Mouse (Mus musculus) intestine, postnatal 0 days (tissue): ENCODE measurements around the gene Pced1b. TPM values are rescaled to one million over a fixed set of nuclear protein-coding genes. Genes with fewer than 3 reads are reported as not detected.

Source experiments
- ATAC-seq: fragments of 200-750 bp; cut with Nextera tagmentation; 2 replicates; pipeline ENCODE4 v1.8.0; 2017; ENCODE audit warnings: mild to moderate bottlenecking, moderate TSS enrichment, moderate library complexity
- H3K27ac ChIP-seq: fragments of 300-500 bp; sonication (generic); 2 replicates; pipeline ENCODE4 v1.5.1; 2014; ENCODE audit warnings: mild to moderate bottlenecking, low read depth, low read length, moderate library complexity
- H3K27me3 ChIP-seq: fragments of 300-500 bp; sonication (generic); replicated peaks from 2 replicates; pipeline ENCODE4 v1.6.1; 2014; ENCODE audit warnings: low read length, mixed read lengths; ENCODE audit not compliant: control insufficient read depth, insufficient read depth
- H3K36me3 ChIP-seq: fragments of 300-500 bp; sonication (generic); 2 replicates; pipeline ENCODE4 v1.6.1; 2014; ENCODE audit warnings: mild to moderate bottlenecking, moderate library complexity; ENCODE audit not compliant: control insufficient read depth, insufficient read depth
- H3K4me1 ChIP-seq: fragments of 300-500 bp; sonication (generic); replicated peaks from 2 replicates; pipeline ENCODE4 v1.6.1; 2014; ENCODE audit warnings: antibody characterized with exemption, low read length, mixed read lengths; ENCODE audit not compliant: control insufficient read depth, insufficient read depth
- H3K4me2 ChIP-seq: fragments of 300-500 bp; sonication (generic); replicated peaks from 2 replicates; pipeline ENCODE4 v1.6.1; 2014; ENCODE audit warnings: low read depth, mild to moderate bottlenecking, moderate library complexity
- H3K4me3 ChIP-seq: fragments of 300-500 bp; sonication (generic); 2 replicates; pipeline ENCODE4 v1.5.1; 2014; ENCODE audit warnings: low read depth, low read length
- H3K9ac ChIP-seq: fragments of 300-500 bp; sonication (generic); 2 replicates; pipeline ENCODE4 v1.6.1; 2014; ENCODE audit warnings: mild to moderate bottlenecking, low read depth, low read length
- H3K9me3 ChIP-seq: fragments of 300-500 bp; sonication (generic); 2 replicates; pipeline ENCODE4 v1.6.1; 2016; ENCODE audit warnings: mixed run types; ENCODE audit not compliant: control insufficient read depth
- CTCF ChIP-seq: sonication (generic); IDR thresholded peaks from 2 replicates; pipeline ENCODE4 v1.5.1; 2016; ENCODE audit warnings: low read depth, mild to moderate bottlenecking, control low read depth, antibody characterized with exemption, moderate library complexity
- WGBS: fragments of 180-500 bp; shearing (Covaris S2); extraction: QIAGEN DNeasy Blood & Tissue Kit; methylation state at CpG from one replicate; pipeline ENCODE4 v1.1.7; 2014; 5-methylcytosine and 5-hydroxymethylcytosine counted together
- polyA plus RNA-seq: library from polyadenylated mRNA; unstranded; fragments of >200 nt; fragmentation: Nextera tagmentation; extraction: Ambion mirVana; gene quantifications from 2 replicates; pipeline ENCODE4 v1.2.1, GENCODE M21; 2015

Gene Pced1b
- polyA plus RNA-seq, 1 experiment from 2014 or later = 1.6 TPM

DNA sequence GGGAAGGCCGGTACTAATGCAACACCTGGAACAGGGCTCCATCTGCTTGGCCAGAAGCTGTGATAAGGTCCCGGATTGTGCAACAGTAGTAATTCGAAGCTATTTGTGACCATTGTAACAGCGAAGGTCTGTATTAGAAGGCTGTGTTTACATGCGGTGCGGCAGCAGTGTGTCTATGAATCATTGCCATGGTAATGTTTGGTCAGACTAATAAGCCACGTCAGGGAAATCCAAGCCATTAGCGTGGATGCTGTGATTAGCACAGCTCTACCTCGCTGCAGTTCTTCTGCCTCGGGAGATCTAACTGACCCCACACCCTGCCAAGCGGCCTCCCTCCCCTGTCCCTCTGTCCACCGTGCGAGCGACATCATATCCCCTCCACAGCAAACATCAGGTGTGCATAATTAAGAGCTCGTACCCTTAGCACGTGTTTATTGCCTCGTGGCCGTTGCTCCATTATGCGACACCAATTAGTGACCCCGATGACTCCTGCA is 29.8 kb downstream of the Pced1b start:
- ATAC-seq = peak; percentile 63
- no peak for TF ChIP-seq CTCF
- WGBS = 41% methylated on average over 20 of the region's 20 CpGs
- Histone ChIP-seq H3K4me3 (no peak overlapping the region), H3K36me3 (no peaks in the 10 kb centered on the region), H3K4me1 (no peaks in the 10 kb centered on the region; the same call in 1 of the 2 replicates), H3K4me2 (no peak overlapping the region), H3K9me3 (no peaks in the 10 kb centered on the region), H3K9ac (no peak overlapping the region), H3K27ac (no peak overlapping the region), H3K27me3 (no peaks in the 10 kb centered on the region)

DNA sequence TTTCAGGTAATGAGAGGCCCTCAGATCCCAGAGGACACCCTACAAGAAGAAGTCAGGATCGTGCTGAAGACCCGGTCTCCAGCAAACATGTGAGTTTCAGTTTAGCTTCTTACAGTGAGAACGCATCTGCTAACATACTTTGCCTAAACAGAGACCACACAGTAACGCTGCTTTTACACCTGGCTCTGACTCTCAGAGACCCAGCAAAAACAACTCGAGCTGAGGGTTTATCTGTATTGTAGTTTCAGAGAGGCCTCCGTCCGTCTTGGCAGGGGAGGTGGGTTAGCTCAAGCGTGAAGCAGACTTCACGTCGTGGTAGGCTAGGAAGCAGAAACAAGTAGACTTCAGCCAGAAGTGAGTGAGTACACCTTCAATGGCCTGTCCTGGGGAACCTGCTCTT is 30.4 kb downstream of the Pced1b start:
- Histone ChIP-seq H3K4me1 (no peaks in the 10 kb centered on the region; the same call in 1 of the 2 replicates), H3K27me3 (no peaks in the 10 kb centered on the region), H3K36me3 (no peaks in the 10 kb centered on the region), H3K27ac (no peak overlapping the region), H3K4me2 (no peak overlapping the region), H3K9me3 (no peaks in the 10 kb centered on the region), H3K9ac (no peak overlapping the region), H3K4me3 (no peak overlapping the region)
- 77% methylated on average over 10 of the region's 10 CpGs for WGBS
- ATAC-seq = no peak
- TF ChIP-seq CTCF = no peak

DNA sequence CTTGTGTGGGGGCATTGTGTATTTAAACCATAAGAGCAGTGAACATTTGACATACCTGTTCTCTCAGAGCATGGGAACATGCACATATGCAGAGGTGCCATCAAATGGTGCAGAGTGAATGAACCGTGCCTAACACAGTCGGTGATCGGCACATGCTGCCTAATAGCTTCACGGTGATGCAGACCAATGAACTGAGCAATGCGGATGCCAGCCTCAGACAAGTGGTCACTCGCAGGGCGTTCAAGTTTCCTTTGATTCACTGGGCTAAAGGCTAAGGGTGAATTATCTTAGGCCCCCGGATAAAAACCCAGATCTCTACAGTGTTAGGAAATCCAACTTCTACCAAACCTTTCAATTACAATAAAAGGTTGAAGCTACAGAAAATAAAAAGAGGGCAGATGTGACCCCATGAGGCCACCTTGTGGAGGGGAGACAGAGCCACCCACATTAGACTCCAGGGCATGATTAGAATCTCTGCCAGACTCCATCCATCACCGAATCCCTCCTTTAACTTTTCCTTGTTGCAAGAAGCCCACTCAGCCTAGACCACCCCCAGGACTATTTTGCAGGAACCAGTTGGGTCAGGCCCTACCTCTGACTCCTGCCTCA is 31.5 kb downstream of the Pced1b start:
- no peak overlapping the region for H3K4me2 ChIP-seq
- 95% methylated on average over 9 of the region's 9 CpGs for WGBS
- TF ChIP-seq CTCF = no peak
- ATAC-seq = no peak
- H3K9me3 ChIP-seq = no peaks in the 10 kb centered on the region
- H3K9ac ChIP-seq = no peak overlapping the region
- no peaks in the 10 kb centered on the region; the same call in 1 of the 2 replicates for H3K4me1 ChIP-seq
- H3K36me3 ChIP-seq = no peaks in the 10 kb centered on the region
- H3K27me3 ChIP-seq = no peaks in the 10 kb centered on the region
- no peak overlapping the region for H3K27ac ChIP-seq
- H3K4me3 ChIP-seq = no peak overlapping the region

DNA sequence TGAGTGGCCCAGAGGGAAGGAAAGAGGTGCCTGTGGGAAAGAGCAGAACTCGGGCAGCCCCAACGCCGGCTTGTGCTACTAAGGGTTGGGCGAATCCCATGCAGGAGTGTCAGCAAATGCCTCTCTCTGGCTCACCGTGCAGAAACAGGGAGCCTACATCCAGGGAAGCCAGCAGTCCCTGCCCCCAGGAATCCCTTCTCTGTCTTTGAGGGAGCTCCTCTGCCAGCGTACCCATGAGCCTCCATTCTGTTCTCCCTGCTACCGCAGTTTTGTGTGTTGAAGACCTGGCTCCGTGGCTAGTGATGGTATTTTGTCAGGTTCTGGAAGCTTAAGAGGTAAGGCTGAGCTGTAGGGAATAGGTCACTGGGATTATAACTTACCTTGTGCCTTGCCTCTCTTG is 33.2 kb downstream of the Pced1b start:
- H3K4me3 ChIP-seq = no peak overlapping the region
- H3K4me2 ChIP-seq = no peak overlapping the region
- H3K9me3 ChIP-seq = no peaks in the 10 kb centered on the region
- no peaks in the 10 kb centered on the region for H3K36me3 ChIP-seq
- H3K27me3 ChIP-seq = no peaks in the 10 kb centered on the region
- no peak overlapping the region for H3K9ac ChIP-seq
- no peak for ATAC-seq
- H3K27ac ChIP-seq = no peak overlapping the region
- TF ChIP-seq CTCF = no peak
- 82% methylated on average over 8 of the region's 8 CpGs for WGBS
- no peaks in the 10 kb centered on the region; the same call in 1 of the 2 replicates for H3K4me1 ChIP-seq

GRCm38 (mm10) chr15:97280776-97281175 is 33.9 kb downstream of the Pced1b start:
- Histone ChIP-seq H3K4me3 (no peak overlapping the region), H3K9me3 (no peaks in the 10 kb centered on the region), H3K4me1 (no peaks in the 10 kb centered on the region; the same call in 1 of the 2 replicates), H3K27me3 (no peaks in the 10 kb centered on the region), H3K4me2 (no peak overlapping the region), H3K27ac (no peak overlapping the region), H3K9ac (no peak overlapping the region), H3K36me3 (no peaks in the 10 kb centered on the region)
- no peak for TF ChIP-seq CTCF
- ATAC-seq = no peak
- 60% methylated on average over 9 of the region's 9 CpGs for WGBS

DNA sequence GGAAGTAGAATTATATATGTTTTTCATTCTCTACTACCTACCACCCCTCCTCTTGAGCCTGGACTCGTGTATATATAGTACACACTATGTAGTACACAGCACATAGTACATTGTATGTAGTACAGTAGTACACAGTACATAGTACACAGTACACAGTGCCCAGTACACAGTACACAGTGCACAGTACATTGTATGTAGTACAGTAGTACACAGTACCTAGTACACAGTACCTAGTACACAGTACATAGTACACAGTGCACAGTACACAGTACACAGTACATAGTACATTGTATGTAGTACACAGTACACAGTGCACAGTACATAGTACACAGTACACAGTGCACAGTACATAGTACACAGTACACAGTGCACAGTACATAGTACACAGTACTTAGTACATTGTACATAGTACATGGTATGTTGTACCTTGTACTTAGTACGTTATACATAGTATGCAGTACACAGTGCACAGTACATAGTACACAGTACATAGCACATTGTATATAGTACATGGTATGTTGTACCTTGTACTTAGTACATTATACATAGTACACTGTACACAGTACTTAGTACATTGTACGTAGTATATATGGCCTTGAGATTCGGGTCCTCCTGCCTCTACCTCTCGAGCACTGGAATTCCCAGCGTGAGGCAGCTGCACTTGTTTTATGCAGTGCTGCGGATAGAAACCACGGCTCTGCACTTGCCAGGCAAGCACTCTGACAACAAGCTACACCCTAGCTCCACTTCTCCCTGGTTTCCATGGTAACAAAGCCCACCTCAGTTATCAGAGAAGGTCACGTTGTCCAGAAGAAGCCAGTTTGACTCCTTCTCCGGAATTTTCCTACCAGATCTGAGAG is 35.0 kb downstream of the Pced1b start:
- WGBS = 38% methylated on average over 10 of the region's 10 CpGs
- Histone ChIP-seq H3K9me3 (no peaks in the 10 kb centered on the region), H3K4me1 (no peaks in the 10 kb centered on the region), H3K4me2 (no peak overlapping the region), H3K36me3 (no peaks in the 10 kb centered on the region), H3K9ac (no peak overlapping the region), H3K27me3 (no peaks in the 10 kb centered on the region), H3K4me3 (no peak overlapping the region), H3K27ac (no peak overlapping the region)
- TF ChIP-seq CTCF = no peak
- ATAC-seq = no peak
